ENCODE assay signal across 21 mouse cellular contexts in the genomic region with DNA sequence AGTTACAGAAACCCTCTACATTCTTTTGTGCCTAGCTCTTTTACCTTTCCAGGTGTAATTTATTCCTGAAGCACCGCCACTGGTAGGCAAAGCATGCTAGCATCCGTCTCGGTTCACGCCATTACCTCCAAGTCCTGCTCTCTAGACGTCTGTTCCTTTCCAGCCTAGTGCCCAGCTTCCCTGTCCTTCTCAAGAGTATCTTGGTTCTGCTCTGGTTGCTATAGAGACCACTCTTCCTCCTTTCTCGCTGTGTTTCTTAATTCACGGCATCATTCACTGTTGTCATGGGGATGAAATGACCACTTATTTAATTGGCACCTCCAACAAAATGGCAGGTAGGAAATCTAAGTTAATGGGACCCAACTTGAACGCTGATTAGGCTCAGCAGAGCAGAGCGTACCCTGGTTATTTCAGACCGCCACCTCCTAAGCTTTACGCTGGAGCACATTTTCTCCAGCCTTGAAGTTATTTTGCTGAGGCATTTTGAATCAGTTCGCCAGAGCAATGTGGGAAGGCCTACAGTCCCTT.
A peak's percentile ranks its signal among the peaks of the same experiment; 100 is the strongest.
DNase-seq lines count a peak whose midpoint lies in the region; ATAC-seq lines count a peak whose summit lies in the region.
"Had no signal": no experiment of that assay in that cellular context is flagged by ENCODE, and none has a peak within 500 bp of the region (broad histone marks: within the 10 kb centered on the region; RNA-seq: fewer than 3 reads in every experiment).

No protein-coding gene starts in this region.

- no peaks in the 10 kb centered on the region for H3K9me3 ChIP-seq in neural tube, embryonic 13.5 days
- H3K9me3 ChIP-seq in midbrain, embryonic 15.5 days = no peaks in the 10 kb centered on the region
- H3K9me3 ChIP-seq: embryonic facial prominence, embryonic 12.5 days; kidney, embryonic 15.5 days; limb, embryonic 12.5 days had no signal

- no peak overlapping the region for H3K9ac ChIP-seq in neural tube, embryonic 13.5 days
- no peak overlapping the region for H3K9ac ChIP-seq in midbrain, embryonic 15.5 days
- H3K9ac ChIP-seq: embryonic facial prominence, embryonic 12.5 days; kidney, embryonic 15.5 days; limb, embryonic 12.5 days had no signal

- no peaks in the 10 kb centered on the region for H3K27me3 ChIP-seq in neural tube, embryonic 13.5 days
- H3K27me3 ChIP-seq in midbrain, embryonic 15.5 days (replicated peaks) = no peaks in the 10 kb centered on the region; the same call in 1 of the 2 replicates
- H3K27me3 ChIP-seq: embryonic facial prominence, embryonic 12.5 days; kidney, embryonic 15.5 days; limb, embryonic 12.5 days had no signal

- WGBS in neural tube, embryonic 13.5 days = 61% methylated on average over 12 of the region's 12 CpGs
- WGBS in midbrain, embryonic 15.5 days = 62% methylated on average over 12 of the region's 12 CpGs

- H3K4me3 ChIP-seq in neural tube, embryonic 13.5 days = no peak overlapping the region
- H3K4me3 ChIP-seq in midbrain, embryonic 15.5 days = no peak overlapping the region
- H3K4me3 ChIP-seq: embryonic facial prominence, embryonic 12.5 days; kidney, embryonic 15.5 days; limb, embryonic 12.5 days had no signal

- peaks cover 8% of the 10 kb centered on the region for H3K4me1 ChIP-seq in neural tube, embryonic 13.5 days (replicated peaks)
- H3K4me1 ChIP-seq in midbrain, embryonic 15.5 days = no peaks in the 10 kb centered on the region
- H3K4me1 ChIP-seq: embryonic facial prominence, embryonic 12.5 days; kidney, embryonic 15.5 days; limb, embryonic 12.5 days had no signal

- no peak for ATAC-seq in neural tube, embryonic 13.5 days (ENCODE audit: low read depth)
- ATAC-seq in midbrain, embryonic 15.5 days (replicated peaks) = peak; percentile 57; the same call in 1 of the 2 replicates
- ATAC-seq: intestine, postnatal 0 days had no signal

- peak; percentile 8 for DNase-seq in embryo, embryonic 10.5 days (ENCODE audit: low spot score)
- DNase-seq in embryo, embryonic 9.5 days (ENCODE audit: extremely low spot score) = no peak
- DNase-seq in neural tube, embryonic 10.5 days (ENCODE audit: extremely low spot score, low spot score) = no peak
- no peak for DNase-seq in kidney, adult 9 months
- no peak for DNase-seq in cerebellum, postnatal 25 days
- DNase-seq in thymus, adult 18-20 months = no peak
- DNase-seq: adrenal gland, postnatal 14 days; cerebellum, adult 8-10 months; kidney, postnatal 36 days; lung, adult 18-20 months; lung, postnatal 10 days; right cerebral cortex, adult 18-20 months had no signal

- peak overlapping the region; percentile 23; the same call in 1 of the 2 replicates for H3K27ac ChIP-seq in neural tube, embryonic 13.5 days (replicated peaks)
- H3K27ac ChIP-seq in midbrain, embryonic 15.5 days = no peak overlapping the region
- H3K27ac ChIP-seq: embryonic facial prominence, embryonic 12.5 days; kidney, embryonic 15.5 days; limb, embryonic 12.5 days; stomach, postnatal 0 days had no signal

- H3K36me3 ChIP-seq in neural tube, embryonic 13.5 days = peaks cover 94% of the 10 kb centered on the region
- peaks cover 37% of the 10 kb centered on the region for H3K36me3 ChIP-seq in midbrain, embryonic 15.5 days (replicated peaks)
- H3K36me3 ChIP-seq: embryonic facial prominence, embryonic 12.5 days; kidney, embryonic 15.5 days; limb, embryonic 12.5 days had no signal

- no peak overlapping the region for H3K4me2 ChIP-seq in neural tube, embryonic 13.5 days
- H3K4me2 ChIP-seq in midbrain, embryonic 15.5 days = no peak overlapping the region
- H3K4me2 ChIP-seq: embryonic facial prominence, embryonic 12.5 days; heart, embryonic 11.5 days; kidney, embryonic 15.5 days; limb, embryonic 12.5 days; liver, embryonic 11.5 days had no signal
